In the genomic region with DNA sequence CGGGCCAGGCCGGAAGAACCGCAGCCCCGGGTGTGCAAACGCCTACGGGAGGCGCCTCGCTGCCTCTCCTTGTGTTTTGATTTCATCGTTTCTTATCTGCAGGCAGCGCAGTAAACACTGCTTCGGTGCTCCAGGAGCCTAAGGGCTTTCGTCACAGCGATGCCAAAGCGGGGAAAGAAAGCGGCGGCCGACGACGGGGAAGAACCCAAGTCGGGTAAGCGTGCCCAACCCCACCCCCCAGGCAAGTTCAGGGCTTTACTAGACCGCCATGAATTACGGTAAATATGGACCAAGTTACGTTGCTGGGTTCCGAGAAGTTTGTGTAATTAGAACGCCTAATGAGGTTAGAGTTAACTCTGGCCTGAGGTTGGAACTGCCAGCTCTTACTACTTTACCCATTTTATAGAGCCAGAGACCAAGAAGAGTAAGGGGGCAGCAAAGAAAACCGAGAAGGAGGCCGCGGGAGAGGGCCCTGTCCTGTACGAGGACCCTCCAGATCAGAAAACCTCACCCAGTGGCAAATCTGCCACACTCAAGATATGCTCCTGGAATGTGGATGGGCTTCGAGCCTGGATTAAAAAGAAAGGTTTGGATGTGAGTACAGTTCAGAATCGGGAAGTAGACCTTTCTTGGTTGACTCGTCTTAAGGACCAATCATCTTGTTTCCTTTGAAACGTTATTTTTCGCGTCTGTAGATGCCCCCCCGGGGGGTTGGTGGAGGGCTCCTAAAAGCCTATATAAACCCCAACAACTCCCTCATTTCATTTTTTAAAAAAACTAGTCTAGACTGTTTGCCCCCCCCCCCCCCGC, we compare ENCODE assay signal across 8 mouse cellular contexts. TPM values are rescaled to one million over a fixed set of nuclear protein-coding genes. Genes with fewer than 3 reads are reported as not detected.
DNase-seq lines count a peak whose midpoint lies in the region; ATAC-seq and TF ChIP-seq lines count a peak whose summit lies in the region.

No protein-coding gene starts in this region.

- H3K4me1 ChIP-seq in kidney, embryonic 15.5 days, result peaks cover 40% of the 10 kb centered on the region
- H3K4me1 ChIP-seq in heart, embryonic 14.5 days (ENCODE audit: control insufficient read depth in 2 of 2, insufficient read depth in 2 of 2, low read length in 2 of 2), result peaks cover 5 to 25% of the 10 kb centered on the region in 2 experiments; a peak in 3 of 4 replicates
- peaks cover 17% of the 10 kb centered on the region for H3K4me1 ChIP-seq in liver, postnatal 0 days (ENCODE audit: insufficient read depth)

- WGBS in kidney, embryonic 15.5 days, result 2% methylated on average over 38 of the region's 38 CpGs
- WGBS in heart, embryonic 14.5 days, result 1% methylated on average over 38 of the region's 38 CpGs
- WGBS in liver, postnatal 0 days (ENCODE audit: insufficient replicate concordance), result 1% methylated on average over 38 of the region's 38 CpGs

- peak overlapping the region; percentile 78 for H3K9ac ChIP-seq in kidney, embryonic 15.5 days
- peak overlapping the region; percentile 91 for H3K9ac ChIP-seq in heart, embryonic 14.5 days (ENCODE audit: low read length)
- peak overlapping the region; percentile 81 for H3K9ac ChIP-seq in liver, postnatal 0 days (replicated peaks)

- no peak for TF ChIP-seq CTCF in liver, postnatal 0 days (IDR thresholded peaks at IDR 0.05; ENCODE audit: low read depth)

- ATAC-seq in kidney, embryonic 15.5 days (replicated peaks; ENCODE audit: low FRiP score), result peak; percentile 27; the same call in 1 of the 2 replicates
- ATAC-seq in heart, embryonic 14.5 days (ENCODE audit: insufficient number of reproducible peaks, insufficient read depth, low FRiP score, low read depth), result peak; percentile 23
- ATAC-seq in liver, postnatal 0 days, result peak; percentile 37
- ATAC-seq in monocyte, adult 5-6 weeks (replicated peaks; ENCODE audit: insufficient number of reproducible peaks, low FRiP score, low TSS enrichment, poor library complexity, severe bottlenecking), result no peak

- no peaks in the 10 kb centered on the region for H3K27me3 ChIP-seq in kidney, embryonic 15.5 days
- no peaks in the 10 kb centered on the region for H3K27me3 ChIP-seq in heart, embryonic 14.5 days (ENCODE audit: control insufficient read depth, insufficient read depth, low read length)
- no peaks in the 10 kb centered on the region for H3K27me3 ChIP-seq in liver, postnatal 0 days (ENCODE audit: insufficient read depth, low read length)

- H3K9me3 ChIP-seq in kidney, embryonic 15.5 days (replicated peaks), result no peaks in the 10 kb centered on the region
- H3K9me3 ChIP-seq in heart, embryonic 14.5 days (ENCODE audit: control insufficient read depth, low read length), result no peaks in the 10 kb centered on the region
- no peaks in the 10 kb centered on the region for H3K9me3 ChIP-seq in liver, postnatal 0 days (ENCODE audit: low read length)

- H3K4me2 ChIP-seq in kidney, embryonic 15.5 days, result peak overlapping the region; percentile 73
- H3K4me2 ChIP-seq in heart, embryonic 14.5 days (ENCODE audit: low read length), result peak overlapping the region; percentile 93
- H3K4me2 ChIP-seq in liver, postnatal 0 days (ENCODE audit: low read depth, low read length), result peak overlapping the region; percentile 93

- H3K36me3 ChIP-seq in kidney, embryonic 15.5 days, result peaks cover 40% of the 10 kb centered on the region
- H3K36me3 ChIP-seq in heart, embryonic 14.5 days (ENCODE audit: control insufficient read depth, insufficient read depth, low read length), result peaks cover 37% of the 10 kb centered on the region
- H3K36me3 ChIP-seq in liver, postnatal 0 days (replicated peaks; ENCODE audit: insufficient read depth, low read length), result peaks cover 35% of the 10 kb centered on the region

- TF ChIP-seq EP300 in liver, postnatal 0 days (IDR thresholded peaks at IDR 0.05; ENCODE audit: low read depth), result no peak

- peak overlapping the region; percentile 83 for H3K4me3 ChIP-seq in kidney, embryonic 15.5 days (replicated peaks)
- H3K4me3 ChIP-seq in heart, embryonic 14.5 days (ENCODE audit: control insufficient read depth in 1 of 2, insufficient read depth in 1 of 2, low read depth in 1 of 2, low read length in 2 of 2), result peak overlapping the region; percentile 67 to 88
- peak overlapping the region; percentile 76 for H3K4me3 ChIP-seq in liver, postnatal 0 days (ENCODE audit: low read depth, low read length)

- DNase-seq in kidney, adult 9 months, result no peak
- peak; percentile 48 for DNase-seq in adipocyte (ENCODE audit: low spot score)
- peak; percentile 21 for DNase-seq in liver, postnatal 0 days
- no peak for DNase-seq in spleen, adult 18-20 months
- no peak for DNase-seq in cerebellum, adult 8-10 months

- H3K27ac ChIP-seq in kidney, embryonic 15.5 days, result peak overlapping the region; percentile 96
- H3K27ac ChIP-seq in heart, embryonic 14.5 days (replicated peaks in 1 of 2; ENCODE audit: control insufficient read depth in 1 of 2, insufficient read depth in 1 of 2, low read depth in 2 of 2, low read length in 2 of 2), result peak overlapping the region; percentile 61 to 89
- peak overlapping the region; percentile 95 for H3K27ac ChIP-seq in liver, postnatal 0 days (ENCODE audit: low read depth)

RNA-seq across cellular contexts. Expression of a gene that starts 0.5 kb away (rescaled TPM):
- polyA plus RNA-seq in kidney, embryonic 15.5 days (2015; fragmentation: Nextera tagmentation; extraction: Ambion mirVana), result 301 and 306 TPM in 2 replicates
- polyA plus RNA-seq in heart, embryonic 14.5 days (2014; fragmentation: Nextera tagmentation; extraction: Ambion mirVana), result 127 and 132 TPM in 2 replicates
- polyA plus RNA-seq in liver, postnatal 0 days (2015; fragmentation: Nextera tagmentation; extraction: Ambion mirVana), result 58.0 and 60.1 TPM in 2 replicates
- 8.5 to 22.9 TPM (median 11.7 TPM) in 3 replicates for total RNA-seq in monocyte, adult 5-6 weeks (2017)

RNA-seq across cellular contexts. Expression of a gene that starts 0.6 kb away (rescaled TPM):
- polyA plus RNA-seq in kidney, embryonic 15.5 days (2015; fragmentation: Nextera tagmentation; extraction: Ambion mirVana), result 166 and 173 TPM in 2 replicates
- 118 and 134 TPM in 2 replicates for polyA plus RNA-seq in heart, embryonic 14.5 days (2014; fragmentation: Nextera tagmentation; extraction: Ambion mirVana)
- polyA plus RNA-seq in liver, postnatal 0 days (2015; fragmentation: Nextera tagmentation; extraction: Ambion mirVana), result 38.5 and 39.5 TPM in 2 replicates
- total RNA-seq in monocyte, adult 5-6 weeks (2017), result 51.7 to 66.4 TPM (median 58.2 TPM) in 3 replicates

RNA-seq across cellular contexts. Expression of a gene that starts 5.3 kb away (rescaled TPM):
- polyA plus RNA-seq in kidney, embryonic 15.5 days (2015; fragmentation: Nextera tagmentation; extraction: Ambion mirVana), result 49.5 and 53.9 TPM in 2 replicates
- 24.0 and 35.1 TPM in 2 replicates for polyA plus RNA-seq in heart, embryonic 14.5 days (2014; fragmentation: Nextera tagmentation; extraction: Ambion mirVana)
- 23.6 and 24.2 TPM in 2 replicates for polyA plus RNA-seq in liver, postnatal 0 days (2015; fragmentation: Nextera tagmentation; extraction: Ambion mirVana)
- 34.7 to 50.0 TPM (median 44.9 TPM) in 3 replicates for total RNA-seq in monocyte, adult 5-6 weeks (2017)

RNA-seq across cellular contexts. Expression of a gene that starts 5.6 kb away (rescaled TPM):
- 74.3 and 78.6 TPM in 2 replicates for polyA plus RNA-seq in kidney, embryonic 15.5 days (2015; fragmentation: Nextera tagmentation; extraction: Ambion mirVana)
- 30.5 and 32.2 TPM in 2 replicates for polyA plus RNA-seq in heart, embryonic 14.5 days (2014; fragmentation: Nextera tagmentation; extraction: Ambion mirVana)
- polyA plus RNA-seq in liver, postnatal 0 days (2015; fragmentation: Nextera tagmentation; extraction: Ambion mirVana), result 66.4 and 70.4 TPM in 2 replicates
- total RNA-seq in monocyte, adult 5-6 weeks (2017), result 61.9 to 69.4 TPM (median 68.2 TPM) in 3 replicates

RNA-seq across cellular contexts. Expression of a gene that starts 19.0 kb away (rescaled TPM):
- polyA plus RNA-seq in kidney, embryonic 15.5 days (2015; fragmentation: Nextera tagmentation; extraction: Ambion mirVana), result not detected in 2 replicates
- not detected in 2 replicates for polyA plus RNA-seq in heart, embryonic 14.5 days (2014; fragmentation: Nextera tagmentation; extraction: Ambion mirVana)
- polyA plus RNA-seq in liver, postnatal 0 days (2015; fragmentation: Nextera tagmentation; extraction: Ambion mirVana), result not detected in 2 replicates
- total RNA-seq in monocyte, adult 5-6 weeks (2017), result 8.7 to 29.0 TPM (median 10.8 TPM) in 3 replicates

Comparison
In these comparisons a context has a peak if more than half of its experiments do, and no peak if none do; other contexts are left out.
1. DNase-seq: peak in adipocyte (single experiment) and liver, postnatal 0 days (single experiment); none in kidney, adult 9 months (single experiment), spleen, adult 18-20 months (0 of 2) and cerebellum, adult 8-10 months (single experiment).
2. Peak in every context shown above with its lines, with median percentiles within 50 percentile points of each other: H3K27ac ChIP-seq, H3K4me2 ChIP-seq, H3K4me3 ChIP-seq and H3K9ac ChIP-seq.